Mouse (Mus musculus): Measurements from ENCODE around the gene Rpl27. TPM values are rescaled to one million over a fixed set of nuclear protein-coding genes. Genes with fewer than 3 reads are reported as not detected.

Gene Rpl27
- polyA plus RNA-seq, 1 experiment from 2014 or later = 439 TPM

GRCm38 (mm10) chr11:101477194-101477551, 35.1 kb downstream of the Rpl27 start:
- Histone ChIP-seq H3K4me2 (ENCODE audit: low read length) (no peak overlapping the region), H3K27ac (ENCODE audit: low read depth) (no peak overlapping the region), H3K4me1 (replicated peaks; ENCODE audit: control insufficient read depth, insufficient read depth, low read length) (peaks cover 5% of the 10 kb centered on the region; the same call in 1 of the 2 replicates), H3K9me3 (ENCODE audit: control insufficient read depth, low read length) (no peaks in the 10 kb centered on the region), H3K9ac (ENCODE audit: low read length) (no peak overlapping the region), H3K36me3 (ENCODE audit: control insufficient read depth, insufficient read depth, low read length) (no peaks in the 10 kb centered on the region), H3K4me3 (ENCODE audit: low read depth, low read length) (no peak overlapping the region), H3K27me3 (replicated peaks; ENCODE audit: control insufficient read depth, insufficient read depth, low read length) (no peaks in the 10 kb centered on the region)
- ATAC-seq (replicated peaks; ENCODE audit: low FRiP score, low TSS enrichment, low read depth) (no peak), DNase-seq (ENCODE audit: low spot score) (no peak)
- 59% methylated on average over 4 of the region's 4 CpGs for WGBS

- WGBS = 67% methylated on average over 10 of the region's 10 CpGs
- ATAC-seq (replicated peaks; ENCODE audit: low FRiP score, low TSS enrichment, low read depth) (0 out of 2 replicates have a peak, but pooled peaks have one; percentile 26), DNase-seq (ENCODE audit: low spot score) (no peak)
- Histone ChIP-seq H3K4me3 (ENCODE audit: low read depth, low read length) (no peak overlapping the region), H3K9me3 (ENCODE audit: control insufficient read depth, low read length) (no peaks in the 10 kb centered on the region), H3K9ac (ENCODE audit: low read length) (no peak overlapping the region), H3K4me2 (ENCODE audit: low read length) (no peak overlapping the region), H3K36me3 (ENCODE audit: control insufficient read depth, insufficient read depth, low read length) (no peaks in the 10 kb centered on the region), H3K27me3 (replicated peaks; ENCODE audit: control insufficient read depth, insufficient read depth, low read length) (no peaks in the 10 kb centered on the region), H3K27ac (ENCODE audit: low read depth) (no peak overlapping the region), H3K4me1 (replicated peaks; ENCODE audit: control insufficient read depth, insufficient read depth, low read length) (peaks cover 5% of the 10 kb centered on the region; the same call in 1 of the 2 replicates)
Measured at GRCm38 (mm10) chr11:101477552-101478211, 35.6 kb downstream of the Rpl27 start.

- 14% methylated on average over 18 of the region's 18 CpGs for WGBS
- Histone ChIP-seq H3K36me3 (ENCODE audit: control insufficient read depth, insufficient read depth, low read length) (no peaks in the 10 kb centered on the region), H3K4me3 (ENCODE audit: low read depth, low read length) (no peak overlapping the region), H3K4me1 (replicated peaks; ENCODE audit: control insufficient read depth, insufficient read depth, low read length) (peaks cover 5% of the 10 kb centered on the region; the same call in 1 of the 2 replicates), H3K9me3 (ENCODE audit: control insufficient read depth, low read length) (no peaks in the 10 kb centered on the region), H3K27ac (ENCODE audit: low read depth) (no peak overlapping the region), H3K4me2 (ENCODE audit: low read length) (peak overlapping the region; percentile 18), H3K9ac (ENCODE audit: low read length) (no peak overlapping the region), H3K27me3 (replicated peaks; ENCODE audit: control insufficient read depth, insufficient read depth, low read length) (no peaks in the 10 kb centered on the region)
- no peak for ATAC-seq (replicated peaks; ENCODE audit: low FRiP score, low TSS enrichment, low read depth)
- no peak for DNase-seq (ENCODE audit: low spot score)
Measured at GRCm38 (mm10) chr11:101479171-101479635, 37.1 kb downstream of the Rpl27 start.

GRCm38 (mm10) chr11:101480912-101481311, 38.8 kb downstream of the Rpl27 start:
- H3K27me3 ChIP-seq (replicated peaks; ENCODE audit: control insufficient read depth, insufficient read depth, low read length) = no peaks in the 10 kb centered on the region
- 13% methylated on average over 6 of the region's 6 CpGs for WGBS

GRCm38 (mm10) chr11:101483804-101484203, 41.7 kb downstream of the Rpl27 start:
- Histone ChIP-seq H3K36me3 (ENCODE audit: control insufficient read depth, insufficient read depth, low read length) (peaks cover 21% of the 10 kb centered on the region), H3K4me3 (ENCODE audit: low read depth, low read length) (no peak overlapping the region), H3K27me3 (replicated peaks; ENCODE audit: control insufficient read depth, insufficient read depth, low read length) (no peaks in the 10 kb centered on the region), H3K9me3 (ENCODE audit: control insufficient read depth, low read length) (no peaks in the 10 kb centered on the region), H3K9ac (ENCODE audit: low read length) (no peak overlapping the region), H3K4me1 (replicated peaks; ENCODE audit: control insufficient read depth, insufficient read depth, low read length) (peaks cover 5% of the 10 kb centered on the region; the same call in 1 of the 2 replicates), H3K27ac (ENCODE audit: low read depth) (no peak overlapping the region; the same call in 1 of the 2 replicates), H3K4me2 (ENCODE audit: low read length) (no peak overlapping the region)
- ATAC-seq (replicated peaks; ENCODE audit: low FRiP score, low TSS enrichment, low read depth) (no peak), DNase-seq (ENCODE audit: low spot score) (no peak)
- 29% methylated on average over 3 of the region's 3 CpGs for WGBS

More at GRCm38 (mm10) chr11:101480912-101481311, 38.8 kb downstream of the Rpl27 start:
- H3K4me3 ChIP-seq (ENCODE audit: low read depth, low read length) = no peak overlapping the region
- DNase-seq (ENCODE audit: low spot score) (no peak), ATAC-seq (replicated peaks; ENCODE audit: low FRiP score, low TSS enrichment, low read depth) (no peak)
- no peaks in the 10 kb centered on the region for H3K9me3 ChIP-seq (ENCODE audit: control insufficient read depth, low read length)
- no peak overlapping the region; the same call in 1 of the 2 replicates for H3K27ac ChIP-seq (ENCODE audit: low read depth)
- H3K36me3 ChIP-seq (ENCODE audit: control insufficient read depth, insufficient read depth, low read length) = no peaks in the 10 kb centered on the region
- no peak overlapping the region for H3K4me2 ChIP-seq (ENCODE audit: low read length)
- H3K4me1 ChIP-seq (replicated peaks; ENCODE audit: control insufficient read depth, insufficient read depth, low read length) = peaks cover 5% of the 10 kb centered on the region; the same call in 1 of the 2 replicates
- H3K9ac ChIP-seq (ENCODE audit: low read length) = no peak overlapping the region

- H3K27ac ChIP-seq (ENCODE audit: low read depth) = no peak overlapping the region; the same call in 1 of the 2 replicates
Measured at GRCm38 (mm10) chr11:101484245-101484644, 42.1 kb downstream of the Rpl27 start.

GRCm38 (mm10) chr11:101484814-101485213, 42.7 kb downstream of the Rpl27 start:
- ATAC-seq (replicated peaks; ENCODE audit: low FRiP score, low TSS enrichment, low read depth) = no peak
- Histone ChIP-seq H3K4me3 (ENCODE audit: low read depth, low read length) (no peak overlapping the region), H3K36me3 (ENCODE audit: control insufficient read depth, insufficient read depth, low read length) (peaks cover 31% of the 10 kb centered on the region), H3K4me1 (replicated peaks; ENCODE audit: control insufficient read depth, insufficient read depth, low read length) (peaks cover 5% of the 10 kb centered on the region; the same call in 1 of the 2 replicates), H3K9ac (ENCODE audit: low read length) (no peak overlapping the region), H3K27ac (ENCODE audit: low read depth) (no peak overlapping the region), H3K27me3 (replicated peaks; ENCODE audit: control insufficient read depth, insufficient read depth, low read length) (no peaks in the 10 kb centered on the region), H3K9me3 (ENCODE audit: control insufficient read depth, low read length) (no peaks in the 10 kb centered on the region), H3K4me2 (ENCODE audit: low read length) (no peak overlapping the region)
- 77% methylated on average over 7 of the region's 7 CpGs for WGBS
- no peak for DNase-seq (ENCODE audit: low spot score)

More at GRCm38 (mm10) chr11:101484245-101484644, 42.1 kb downstream of the Rpl27 start:
- no peaks in the 10 kb centered on the region for H3K27me3 ChIP-seq (replicated peaks; ENCODE audit: control insufficient read depth, insufficient read depth, low read length)
- DNase-seq (ENCODE audit: low spot score) (no peak), ATAC-seq (replicated peaks; ENCODE audit: low FRiP score, low TSS enrichment, low read depth) (no peak)
- no peaks in the 10 kb centered on the region for H3K9me3 ChIP-seq (ENCODE audit: control insufficient read depth, low read length)
- H3K9ac ChIP-seq (ENCODE audit: low read length) = no peak overlapping the region
- peaks cover 26% of the 10 kb centered on the region for H3K36me3 ChIP-seq (ENCODE audit: control insufficient read depth, insufficient read depth, low read length)
- no peak overlapping the region for H3K4me3 ChIP-seq (ENCODE audit: low read depth, low read length)
- no peak overlapping the region for H3K4me2 ChIP-seq (ENCODE audit: low read length)
- WGBS = 57% methylated on average over 6 of the region's 6 CpGs
- peaks cover 5% of the 10 kb centered on the region; the same call in 1 of the 2 replicates for H3K4me1 ChIP-seq (replicated peaks; ENCODE audit: control insufficient read depth, insufficient read depth, low read length)

- Histone ChIP-seq H3K27ac (ENCODE audit: low read depth) (no peak overlapping the region), H3K27me3 (replicated peaks; ENCODE audit: control insufficient read depth, insufficient read depth, low read length) (no peaks in the 10 kb centered on the region), H3K9me3 (ENCODE audit: control insufficient read depth, low read length) (no peaks in the 10 kb centered on the region), H3K36me3 (ENCODE audit: control insufficient read depth, insufficient read depth, low read length) (peaks cover 31% of the 10 kb centered on the region), H3K4me2 (ENCODE audit: low read length) (no peak overlapping the region), H3K4me1 (replicated peaks; ENCODE audit: control insufficient read depth, insufficient read depth, low read length) (peaks cover 5% of the 10 kb centered on the region; the same call in 1 of the 2 replicates), H3K4me3 (ENCODE audit: low read depth, low read length) (no peak overlapping the region), H3K9ac (ENCODE audit: low read length) (no peak overlapping the region)
- 34% methylated on average over 6 of the region's 6 CpGs for WGBS
- ATAC-seq (replicated peaks; ENCODE audit: low FRiP score, low TSS enrichment, low read depth) = no peak
- DNase-seq (ENCODE audit: low spot score) = no peak
Measured at GRCm38 (mm10) chr11:101485509-101486028, 43.5 kb downstream of the Rpl27 start.

Measured in intestine, embryonic 14.5 days (tissue).